Mouse (Mus musculus): ENCODE measurements around the gene Cd2ap. TPM values are rescaled to one million over a fixed set of nuclear protein-coding genes. Genes with fewer than 3 reads are reported as not detected.

The Cd2ap gene
- 7.2 and 13.8 TPM in 2 replicates for polyA plus RNA-seq (2012; rRNA removed; ENCODE audit: low replicate concordance)

DNA sequence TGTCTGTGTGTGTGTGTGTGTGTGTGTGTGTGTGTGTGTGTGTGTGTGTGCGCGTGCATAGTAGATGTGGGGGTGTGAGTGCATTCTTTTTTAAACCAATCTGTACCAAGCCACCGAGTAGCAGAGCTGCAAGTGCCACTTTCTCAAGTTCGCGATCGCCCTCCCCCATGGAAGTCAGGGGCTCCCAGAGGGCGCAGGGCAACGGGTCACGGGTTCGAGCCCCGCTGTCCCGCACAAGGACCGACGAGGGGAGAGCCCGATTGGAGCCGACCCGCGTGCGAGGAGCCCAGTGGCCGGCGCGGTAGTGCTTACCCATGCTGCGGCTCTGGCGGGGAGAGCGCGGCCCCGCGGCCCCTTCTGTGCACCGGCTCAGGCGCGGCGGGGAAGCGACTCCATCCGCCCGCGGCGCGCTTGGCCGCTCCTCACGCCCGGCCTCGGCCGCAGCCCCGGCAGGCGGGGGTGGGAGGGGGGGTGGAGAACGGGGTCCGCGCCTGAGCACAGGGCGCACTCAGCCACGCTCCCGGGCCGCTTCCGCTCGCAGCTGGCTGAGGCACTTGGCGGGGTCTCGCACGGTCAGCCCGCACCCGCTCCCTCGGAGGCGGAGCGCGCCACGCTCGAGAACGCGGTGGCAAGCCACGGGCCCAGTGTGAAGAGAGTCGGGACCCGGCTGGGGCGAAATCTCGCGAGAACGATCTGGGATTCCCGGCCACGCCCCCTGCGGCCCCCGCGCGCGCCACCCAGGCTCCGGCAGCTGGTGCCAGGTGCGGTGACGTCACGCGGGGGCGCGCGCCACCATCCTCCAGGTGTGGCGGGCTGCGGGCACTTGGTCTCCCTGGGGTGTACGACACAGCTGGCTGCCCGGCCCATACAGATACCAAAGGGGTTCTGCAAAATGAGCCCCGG is at the start of gene Cd2ap:
Gene Cd2ap, minus strand, starts transcription at position 665 of the 903 bp plus-strand sequence.

Other genes with a start within 250 kb of the Cd2ap start
- gene Adgrf4, start 184.4 kb downstream of the Cd2ap start, polyA plus RNA-seq (2012; rRNA removed; ENCODE audit: low replicate concordance) = 0.37 and 0.89 TPM in 2 replicates
- 0.14 and 0.18 TPM in 2 replicates for gene Adgrf2, start 134.5 kb downstream of the Cd2ap start, polyA plus RNA-seq (2012; rRNA removed; ENCODE audit: low replicate concordance)
- gene Tnfrsf21, start 139.9 kb upstream of the Cd2ap start, polyA plus RNA-seq (2012; rRNA removed; ENCODE audit: low replicate concordance) = 33.2 and 39.1 TPM in 2 replicates

Data from subcutaneous adipose tissue, adult 2 months (tissue).